Comparison of ENCODE assay signal across 8 mouse cellular contexts in genomic region chr10:68279516-68280501, GRCm38 (mm10). TPM values are rescaled to one million over a fixed set of nuclear protein-coding genes. Genes with fewer than 3 reads are reported as not detected.
DNase-seq lines count a peak whose midpoint lies in the region; ATAC-seq lines count a peak whose summit lies in the region.

No protein-coding gene starts in this region.

- H3K4me2 ChIP-seq in lung, embryonic 16.5 days (ENCODE audit: low read depth, low read length): peak overlapping the region; percentile 74

- no peaks in the 10 kb centered on the region for H3K36me3 ChIP-seq in lung, embryonic 16.5 days (ENCODE audit: control insufficient read depth, insufficient read depth, low read length)

- DNase-seq in ES-CJ7 (ENCODE audit: low read depth, low spot score): peak; percentile 41
- DNase-seq in cerebellum, adult 11-12 months: peak; percentile 84
- DNase-seq in forelimb bud, embryonic 11.5 days (ENCODE audit: low read depth, low spot score): peak; percentile 63
- peak; percentile 71 for DNase-seq in heart, postnatal 4 days
- DNase-seq in layer of hippocampus, adult 9-11 months: peak; percentile 80
- peak; percentile 49 for DNase-seq in ovary, postnatal 10 days (ENCODE audit: low spot score)
- peak; percentile 67 for DNase-seq in thymus, postnatal 25 days

- H3K4me3 ChIP-seq in lung, embryonic 16.5 days (ENCODE audit: low read length): peak overlapping the region; percentile 85

- peak overlapping the region; percentile 95 for H3K27ac ChIP-seq in lung, embryonic 16.5 days (ENCODE audit: low read length)

- peak overlapping the region; percentile 87 for H3K9ac ChIP-seq in lung, embryonic 16.5 days (ENCODE audit: low read length)

- peak; percentile 17; the same call in 1 of the 2 replicates for ATAC-seq in lung, embryonic 16.5 days (ENCODE audit: low read depth)

- no peaks in the 10 kb centered on the region for H3K27me3 ChIP-seq in lung, embryonic 16.5 days (ENCODE audit: control insufficient read depth, insufficient read depth, low read depth, low read length)

- under 1% methylated on average over 41 of the region's 41 CpGs for WGBS in lung, embryonic 16.5 days

- no peaks in the 10 kb centered on the region for H3K9me3 ChIP-seq in lung, embryonic 16.5 days (ENCODE audit: control insufficient read depth, low read length)

- H3K4me1 ChIP-seq in lung, embryonic 16.5 days (replicated peaks; ENCODE audit: control insufficient read depth, insufficient read depth, low read length): peaks cover 21% of the 10 kb centered on the region

RNA-seq across cellular contexts. Expression of gene Arid5b, which starts 1.3 kb away (rescaled TPM):
- 10 to 100 TPM; 24.1 to 24.8 TPM for total RNA-seq in heart, postnatal 4 days (2021)
- polyA plus RNA-seq in lung, embryonic 16.5 days (2015; fragmentation: Nextera tagmentation; extraction: Ambion mirVana): 41.8 and 42.7 TPM in 2 replicates

Comparison
In these comparisons a context has a peak if more than half of its experiments do, and no peak if none do; other contexts are left out.
1. Peak in every context shown above with its lines: DNase-seq, ATAC-seq, H3K4me3 ChIP-seq and H3K27ac ChIP-seq.